Mouse (Mus musculus) embryonic facial prominence, embryonic 15.5 days (tissue): Measurements from ENCODE around the gene Ifrd2. TPM values are rescaled to one million over a fixed set of nuclear protein-coding genes. Genes with fewer than 3 reads are reported as not detected.

ENCODE experiments used
- ATAC-seq: fragments of 200-750 bp; cut with Nextera tagmentation; 2 replicates; pipeline ENCODE4 v1.8.0; 2017; ENCODE audit warnings: low read depth, moderate TSS enrichment; ENCODE audit not compliant: insufficient number of reproducible peaks, low FRiP score, low TSS enrichment
- H3K27ac ChIP-seq: fragments of 300-500 bp; sonication (generic); replicated peaks from 2 replicates; pipeline ENCODE4 v1.5.1; 2015; ENCODE audit warnings: mild to moderate bottlenecking, inconsistent platforms
- H3K27me3 ChIP-seq: fragments of 300-500 bp; sonication (generic); 2 replicates; pipeline ENCODE4 v1.6.1; 2015; ENCODE audit warnings: inconsistent platforms
- H3K36me3 ChIP-seq: fragments of 300-500 bp; sonication (generic); 2 replicates; pipeline ENCODE4 v1.6.1; 2015; ENCODE audit warnings: mild to moderate bottlenecking, inconsistent platforms
- H3K4me1 ChIP-seq: fragments of 300-500 bp; sonication (generic); 2 replicates; pipeline ENCODE4 v1.6.1; 2015; ENCODE audit warnings: inconsistent platforms
- H3K4me2 ChIP-seq: fragments of 300-500 bp; sonication (generic); replicated peaks from 2 replicates; pipeline ENCODE4 v1.6.1; 2015; ENCODE audit warnings: mild to moderate bottlenecking, inconsistent platforms
- H3K4me3 ChIP-seq: fragments of 300-500 bp; sonication (generic); replicated peaks from 2 replicates; pipeline ENCODE4 v1.5.1; 2015; ENCODE audit warnings: mild to moderate bottlenecking, inconsistent platforms
- H3K9ac ChIP-seq: fragments of 300-500 bp; sonication (generic); 2 replicates; pipeline ENCODE4 v1.6.1; 2015; ENCODE audit warnings: inconsistent platforms
- H3K9me3 ChIP-seq: fragments of 300-500 bp; sonication (generic); replicated peaks from 2 replicates; pipeline ENCODE4 v1.6.1; 2016; ENCODE audit warnings: inconsistent platforms
- WGBS: fragments of 180-500 bp; shearing (Covaris S2); methylation state at CpG from one replicate; pipeline ENCODE4 v1.1.7; 2015; 5-methylcytosine and 5-hydroxymethylcytosine counted together
- polyA plus RNA-seq: library from polyadenylated mRNA; unstranded; fragments of >200 nt; fragmentation: Nextera tagmentation; extraction: Ambion mirVana; gene quantifications from 2 replicates; pipeline ENCODE4 v1.2.1, GENCODE M21; 2015

Gene Ifrd2
- polyA plus RNA-seq, 1 experiment from 2014 or later: 46.8 TPM

GRCm38 (mm10) chr9:107627387-107628255 is 40.2 kb downstream of the Ifrd2 start:
- Histone ChIP-seq H3K4me3 (no peak overlapping the region), H3K9ac (peak overlapping the region; percentile 2; the same call in 1 of the 2 replicates), H3K4me2 (peak overlapping the region; percentile 38), H3K4me1 (peaks cover 86% of the 10 kb centered on the region), H3K9me3 (no peaks in the 10 kb centered on the region), H3K36me3 (peaks cover 29% of the 10 kb centered on the region), H3K27ac (peak overlapping the region; percentile 94), H3K27me3 (no peaks in the 10 kb centered on the region)
- 41% methylated on average over 20 of the region's 20 CpGs for WGBS
- ATAC-seq: no peak

GRCm38 (mm10) chr9:107628721-107629410 is 41.4 kb downstream of the Ifrd2 start:
- Histone ChIP-seq H3K9ac (0 out of 2 replicates have a peak overlapping the region, but pooled peaks have one; percentile 4), H3K4me1 (peaks cover 94% of the 10 kb centered on the region), H3K27me3 (no peaks in the 10 kb centered on the region), H3K9me3 (no peaks in the 10 kb centered on the region), H3K27ac (peak overlapping the region; percentile 94), H3K36me3 (peaks cover 17% of the 10 kb centered on the region), H3K4me3 (no peak overlapping the region), H3K4me2 (peak overlapping the region; percentile 17)
- ATAC-seq: no peak
- WGBS: 54% methylated on average over 15 of the region's 15 CpGs

- Histone ChIP-seq H3K27me3 (no peaks in the 10 kb centered on the region), H3K9me3 (no peaks in the 10 kb centered on the region), H3K4me1 (peaks cover 94% of the 10 kb centered on the region), H3K4me3 (no peak overlapping the region), H3K27ac (peak overlapping the region; percentile 94), H3K36me3 (peaks cover 12% of the 10 kb centered on the region), H3K4me2 (peak overlapping the region; percentile 17), H3K9ac (no peak overlapping the region)
- ATAC-seq: no peak
- WGBS: 32% methylated on average over 4 of the region's 4 CpGs
Measured at GRCm38 (mm10) chr9:107629411-107629730, 41.9 kb downstream of the Ifrd2 start.

DNA sequence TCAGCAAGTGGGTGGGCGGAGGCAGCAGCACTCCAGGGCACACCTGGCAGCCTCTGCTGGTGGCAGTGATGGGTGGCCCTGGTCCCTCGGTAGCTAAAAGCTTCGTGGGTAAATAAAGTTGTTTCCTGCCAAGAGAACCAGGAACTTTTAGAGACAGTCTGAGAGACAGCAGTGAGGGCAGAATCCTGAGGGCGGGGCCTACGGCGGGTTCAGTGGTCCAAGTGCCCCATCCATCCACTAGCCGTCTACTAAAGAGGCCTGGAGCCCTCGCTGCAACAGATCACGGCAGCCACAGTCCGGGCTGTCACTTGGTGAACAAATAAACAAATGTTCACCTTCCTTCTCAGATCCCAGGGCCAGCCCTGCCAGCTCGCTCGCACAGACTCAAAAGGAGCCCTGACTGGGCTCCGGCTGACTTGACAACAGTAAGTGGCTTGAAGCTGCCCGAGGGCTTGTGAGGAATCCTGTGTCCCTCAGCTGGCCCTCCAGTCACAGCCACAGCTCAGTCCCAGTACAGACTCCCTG is 42.5 kb downstream of the Ifrd2 start:
- Histone ChIP-seq H3K27ac (peak overlapping the region; percentile 94), H3K4me1 (peaks cover 91% of the 10 kb centered on the region), H3K4me3 (peak overlapping the region; percentile 15; the same call in 1 of the 2 replicates), H3K4me2 (peak overlapping the region; percentile 36), H3K9ac (no peak overlapping the region), H3K36me3 (peaks cover 8% of the 10 kb centered on the region), H3K9me3 (no peaks in the 10 kb centered on the region), H3K27me3 (no peaks in the 10 kb centered on the region)
- 17% methylated on average over 14 of the region's 14 CpGs for WGBS
- ATAC-seq: no peak

GRCm38 (mm10) chr9:107630576-107630975 is 43.1 kb downstream of the Ifrd2 start:
- Histone ChIP-seq H3K27me3 (no peaks in the 10 kb centered on the region), H3K36me3 (0 out of 2 replicates have a peak, but pooled peaks cover 1% of the 10 kb centered on the region), H3K4me2 (peak overlapping the region; percentile 36), H3K4me1 (peaks cover 88% of the 10 kb centered on the region), H3K4me3 (peak overlapping the region; percentile 15; the same call in 1 of the 2 replicates), H3K27ac (peak overlapping the region; percentile 94), H3K9me3 (no peaks in the 10 kb centered on the region), H3K9ac (no peak overlapping the region)
- ATAC-seq: no peak
- 3% methylated on average over 4 of the region's 4 CpGs for WGBS

DNA sequence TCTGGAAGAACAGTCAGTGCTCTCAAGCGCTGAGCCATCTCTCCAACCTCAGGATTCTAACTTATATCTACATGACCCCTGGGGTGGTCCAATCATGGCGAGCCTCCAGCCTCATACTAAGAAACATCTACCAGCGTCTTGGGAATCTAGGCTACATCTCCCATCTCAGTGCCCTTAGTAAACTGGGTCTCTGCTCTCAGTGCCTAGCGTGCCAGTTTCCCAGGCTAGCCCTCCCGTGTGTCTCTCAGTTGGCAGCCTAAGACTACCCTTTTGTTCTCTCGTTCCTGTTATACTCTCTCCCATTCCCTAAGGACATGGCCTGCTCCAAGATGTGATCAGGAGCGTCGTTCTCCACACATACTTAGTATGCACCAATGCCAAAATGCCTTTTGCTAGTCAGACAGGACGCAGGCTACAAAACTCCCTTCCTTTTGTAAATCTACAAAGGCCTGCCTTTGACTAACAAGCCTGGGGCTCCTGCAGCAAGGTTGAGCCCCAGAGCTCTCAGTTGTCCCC is 43.9 kb downstream of the Ifrd2 start:
- Histone ChIP-seq H3K4me1 (peaks cover 87% of the 10 kb centered on the region), H3K9ac (no peak overlapping the region), H3K9me3 (no peaks in the 10 kb centered on the region), H3K4me3 (no peak overlapping the region), H3K36me3 (no peaks in the 10 kb centered on the region), H3K27me3 (no peaks in the 10 kb centered on the region), H3K27ac (peak overlapping the region; percentile 94), H3K4me2 (peak overlapping the region; percentile 95)
- no peak for ATAC-seq
- WGBS: 61% methylated on average over 9 of the region's 9 CpGs

- 77% methylated on average over 8 of the region's 8 CpGs for WGBS
- no peaks in the 10 kb centered on the region for H3K36me3 ChIP-seq
- no peaks in the 10 kb centered on the region for H3K27me3 ChIP-seq
- H3K9ac ChIP-seq: no peak overlapping the region
- ATAC-seq: no peak
- H3K4me1 ChIP-seq: peaks cover 82% of the 10 kb centered on the region
- H3K4me3 ChIP-seq: peak overlapping the region; percentile 82
- peak overlapping the region; percentile 94 for H3K27ac ChIP-seq
- H3K9me3 ChIP-seq: no peaks in the 10 kb centered on the region
- peak overlapping the region; percentile 95 for H3K4me2 ChIP-seq
Measured at GRCm38 (mm10) chr9:107631861-107632260, 44.4 kb downstream of the Ifrd2 start.

- Histone ChIP-seq H3K4me2 (peak overlapping the region; percentile 95), H3K4me1 (peaks cover 76% of the 10 kb centered on the region), H3K27ac (peak overlapping the region; percentile 94), H3K9me3 (no peaks in the 10 kb centered on the region), H3K9ac (peak overlapping the region; percentile 94; the same call in 1 of the 2 replicates), H3K4me3 (peak overlapping the region; percentile 82), H3K36me3 (no peaks in the 10 kb centered on the region), H3K27me3 (no peaks in the 10 kb centered on the region)
- 27% methylated on average over 6 of the region's 6 CpGs for WGBS
- no peak for ATAC-seq
Measured at GRCm38 (mm10) chr9:107632478-107632877, 45.0 kb downstream of the Ifrd2 start.

DNA sequence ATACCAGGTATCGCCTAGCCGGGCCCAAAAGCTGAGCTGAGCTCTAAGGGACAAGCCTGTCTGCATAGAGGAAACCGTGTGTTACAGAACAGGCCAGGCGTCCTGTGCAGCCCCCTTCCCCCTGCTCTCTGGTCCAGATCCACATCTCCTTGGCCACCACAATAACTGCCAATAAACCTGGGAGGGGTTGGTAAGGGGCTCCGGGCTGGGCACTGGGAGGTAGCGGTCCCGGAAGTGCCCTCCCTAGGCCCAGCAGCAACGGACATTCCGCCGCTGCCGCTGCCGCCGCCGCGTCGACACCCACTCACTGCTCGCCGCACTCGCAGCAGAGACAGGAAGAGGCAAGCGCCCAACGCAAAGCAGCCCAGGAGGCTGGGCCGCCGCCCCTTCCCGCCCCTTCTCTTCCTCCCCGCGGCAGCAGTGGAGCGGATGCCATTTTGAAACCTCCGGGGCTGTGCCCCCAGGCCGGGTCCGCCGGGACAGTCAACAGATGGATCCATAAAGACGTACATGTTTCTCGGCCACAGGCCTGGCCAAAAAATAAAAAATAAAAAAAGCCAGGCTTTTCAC is 45.7 kb downstream of the Ifrd2 start:
- Histone ChIP-seq H3K36me3 (no peaks in the 10 kb centered on the region), H3K27ac (peak overlapping the region; percentile 94), H3K9ac (peak overlapping the region; percentile 94), H3K9me3 (no peaks in the 10 kb centered on the region), H3K4me2 (peak overlapping the region; percentile 95), H3K4me3 (peak overlapping the region; percentile 82), H3K4me1 (peaks cover 69% of the 10 kb centered on the region), H3K27me3 (no peaks in the 10 kb centered on the region)
- peak; percentile 66 for ATAC-seq
- WGBS: 3% methylated on average over 33 of the region's 33 CpGs

DNA sequence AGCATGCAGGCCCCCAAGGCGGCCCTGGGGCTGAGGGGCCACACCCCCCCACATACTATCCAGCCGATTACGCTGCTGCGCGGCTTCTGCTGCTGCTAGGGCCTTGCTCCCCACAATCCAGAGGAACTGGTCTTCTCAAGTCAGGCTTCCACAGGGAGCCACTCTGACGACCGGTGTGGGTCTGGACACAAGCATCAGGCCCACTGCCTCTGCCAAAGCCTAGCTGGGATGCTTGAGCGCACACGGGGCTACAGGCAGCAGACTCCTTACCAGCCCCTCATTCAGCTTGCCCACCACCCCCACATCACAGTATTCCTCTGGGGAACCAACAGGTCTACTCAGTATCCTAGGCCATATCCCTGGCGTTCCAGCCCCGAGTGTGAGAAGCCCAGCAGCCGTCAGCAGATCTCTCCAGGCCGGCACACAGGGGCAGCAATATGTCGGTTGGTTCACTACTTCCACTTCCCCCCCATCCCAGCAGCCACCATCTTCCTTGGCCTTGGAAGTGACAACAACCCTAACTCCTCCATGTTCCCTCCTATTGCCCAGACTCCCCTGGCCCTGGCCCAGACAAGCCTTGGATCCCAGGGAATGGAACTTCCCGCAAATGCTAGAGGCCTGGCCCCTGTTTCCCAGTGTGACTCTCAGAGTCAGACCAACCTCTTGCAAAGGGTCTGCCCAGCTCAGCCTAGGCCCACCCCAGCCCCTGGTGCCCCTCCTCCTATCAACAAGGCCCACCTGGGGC is 46.4 kb downstream of the Ifrd2 start:
- ATAC-seq: no peak
- H3K36me3 ChIP-seq: no peaks in the 10 kb centered on the region
- H3K4me2 ChIP-seq: peak overlapping the region; percentile 95
- WGBS: 2% methylated on average over 15 of the region's 15 CpGs
- H3K27me3 ChIP-seq: no peaks in the 10 kb centered on the region
- peaks cover 63% of the 10 kb centered on the region for H3K4me1 ChIP-seq
- H3K27ac ChIP-seq: peak overlapping the region; percentile 94
- no peaks in the 10 kb centered on the region for H3K9me3 ChIP-seq
- H3K9ac ChIP-seq: peak overlapping the region; percentile 94
- peak overlapping the region; percentile 82 for H3K4me3 ChIP-seq
